Mouse (Mus musculus): ENCODE measurements around the gene Ptpn23. TPM values are rescaled to one million over a fixed set of nuclear protein-coding genes. Genes with fewer than 3 reads are reported as not detected.

Ptpn23 gene
- polyA plus RNA-seq, 1 experiment from 2014 or later: 27.2 TPM

DNA sequence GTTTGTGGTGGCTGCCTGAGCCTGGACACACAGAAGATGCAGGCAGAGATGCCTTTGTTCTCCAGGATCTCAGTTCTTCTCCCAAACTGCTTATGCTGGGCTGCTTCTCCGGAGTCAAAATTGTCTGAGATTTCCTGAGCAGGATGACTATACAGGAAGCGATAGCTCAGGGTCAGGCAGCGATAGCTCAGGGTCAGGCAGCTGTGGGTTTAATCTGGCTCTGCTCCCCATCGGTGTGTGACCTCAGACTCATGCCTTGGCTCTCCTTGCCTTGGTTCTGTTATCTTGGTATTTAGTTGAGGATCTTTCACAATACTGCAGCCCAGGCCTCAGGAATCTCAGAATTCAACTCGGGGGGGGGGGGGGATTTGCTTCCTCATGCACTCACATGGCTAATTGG lies 41.3 kb downstream of the Ptpn23 start:
- no peak for ATAC-seq
- Histone ChIP-seq H3K4me3 (replicated peaks; ENCODE audit: low read length) (no peak overlapping the region), H3K27ac (ENCODE audit: low read length) (no peak overlapping the region), H3K4me1 (replicated peaks; ENCODE audit: control insufficient read depth, insufficient read depth, low read length) (no peaks in the 10 kb centered on the region), H3K4me2 (ENCODE audit: low read length) (no peak overlapping the region), H3K36me3 (ENCODE audit: control insufficient read depth, insufficient read depth) (peaks cover 5% of the 10 kb centered on the region), H3K9me3 (ENCODE audit: control insufficient read depth, low read length) (no peaks in the 10 kb centered on the region), H3K27me3 (replicated peaks; ENCODE audit: control insufficient read depth, insufficient read depth, low read length) (no peaks in the 10 kb centered on the region), H3K9ac (replicated peaks; ENCODE audit: low read depth, low read length) (no peak overlapping the region)
- WGBS: 85% methylated on average over 5 of the region's 5 CpGs

- H3K9ac ChIP-seq (replicated peaks; ENCODE audit: low read depth, low read length): no peak overlapping the region
- H3K27me3 ChIP-seq (replicated peaks; ENCODE audit: control insufficient read depth, insufficient read depth, low read length): no peaks in the 10 kb centered on the region
- peaks cover 5% of the 10 kb centered on the region for H3K36me3 ChIP-seq (ENCODE audit: control insufficient read depth, insufficient read depth)
- H3K4me2 ChIP-seq (ENCODE audit: low read length): no peak overlapping the region
- H3K4me1 ChIP-seq (replicated peaks; ENCODE audit: control insufficient read depth, insufficient read depth, low read length): no peaks in the 10 kb centered on the region
- ATAC-seq: no peak
- H3K4me3 ChIP-seq (replicated peaks; ENCODE audit: low read length): no peak overlapping the region
- no peaks in the 10 kb centered on the region for H3K9me3 ChIP-seq (ENCODE audit: control insufficient read depth, low read length)
- WGBS: 87% methylated on average over 10 of the region's 10 CpGs
- no peak overlapping the region for H3K27ac ChIP-seq (ENCODE audit: low read length)
Measured at GRCm38 (mm10) chr9:110362337-110362736, 45.7 kb downstream of the Ptpn23 start.

- WGBS: 88% methylated on average over 12 of the region's 12 CpGs
- H3K9me3 ChIP-seq (ENCODE audit: control insufficient read depth, low read length): no peaks in the 10 kb centered on the region
- H3K4me3 ChIP-seq (replicated peaks; ENCODE audit: low read length): no peak overlapping the region
- no peak overlapping the region for H3K4me2 ChIP-seq (ENCODE audit: low read length)
- ATAC-seq: no peak
- H3K9ac ChIP-seq (replicated peaks; ENCODE audit: low read depth, low read length): no peak overlapping the region
- no peaks in the 10 kb centered on the region for H3K27me3 ChIP-seq (replicated peaks; ENCODE audit: control insufficient read depth, insufficient read depth, low read length)
- H3K4me1 ChIP-seq (replicated peaks; ENCODE audit: control insufficient read depth, insufficient read depth, low read length): no peaks in the 10 kb centered on the region
- no peak overlapping the region for H3K27ac ChIP-seq (ENCODE audit: low read length)
- H3K36me3 ChIP-seq (ENCODE audit: control insufficient read depth, insufficient read depth): peaks cover 7% of the 10 kb centered on the region
Measured at GRCm38 (mm10) chr9:110361299-110361698, 46.7 kb downstream of the Ptpn23 start.

DNA sequence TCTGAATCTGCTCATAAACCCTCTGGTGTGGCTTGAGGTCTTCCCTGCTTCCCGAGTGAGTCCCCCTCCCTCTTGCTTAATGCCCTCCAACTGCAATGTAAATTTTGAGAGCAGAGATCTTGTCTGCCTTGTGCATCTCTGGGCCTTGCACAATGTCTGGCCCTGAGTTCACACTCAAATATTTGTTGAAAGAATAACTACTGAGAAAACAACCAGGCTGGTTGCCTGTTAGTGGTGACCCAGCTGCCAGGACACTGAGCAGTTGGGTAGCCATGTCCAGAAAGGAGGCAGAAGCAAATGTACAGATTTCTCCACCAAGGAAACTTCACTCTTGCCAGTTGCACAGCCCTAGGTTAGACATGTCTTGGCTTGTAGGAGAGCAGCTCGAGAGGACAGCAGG lies 49.7 kb downstream of the Ptpn23 start:
- no peak for ATAC-seq
- no peak overlapping the region for H3K4me3 ChIP-seq (replicated peaks; ENCODE audit: low read length)
- H3K9ac ChIP-seq (replicated peaks; ENCODE audit: low read depth, low read length): no peak overlapping the region
- H3K9me3 ChIP-seq (ENCODE audit: control insufficient read depth, low read length): no peaks in the 10 kb centered on the region
- 0 out of 2 replicates have a peak, but pooled peaks cover 3% of the 10 kb centered on the region for H3K36me3 ChIP-seq (ENCODE audit: control insufficient read depth, insufficient read depth)
- H3K27ac ChIP-seq (ENCODE audit: low read length): no peak overlapping the region
- H3K4me2 ChIP-seq (ENCODE audit: low read length): no peak overlapping the region
- no peaks in the 10 kb centered on the region for H3K4me1 ChIP-seq (replicated peaks; ENCODE audit: control insufficient read depth, insufficient read depth, low read length)
- 87% methylated on average over 2 of the region's 2 CpGs for WGBS
- H3K27me3 ChIP-seq (replicated peaks; ENCODE audit: control insufficient read depth, insufficient read depth, low read length): no peaks in the 10 kb centered on the region

DNA sequence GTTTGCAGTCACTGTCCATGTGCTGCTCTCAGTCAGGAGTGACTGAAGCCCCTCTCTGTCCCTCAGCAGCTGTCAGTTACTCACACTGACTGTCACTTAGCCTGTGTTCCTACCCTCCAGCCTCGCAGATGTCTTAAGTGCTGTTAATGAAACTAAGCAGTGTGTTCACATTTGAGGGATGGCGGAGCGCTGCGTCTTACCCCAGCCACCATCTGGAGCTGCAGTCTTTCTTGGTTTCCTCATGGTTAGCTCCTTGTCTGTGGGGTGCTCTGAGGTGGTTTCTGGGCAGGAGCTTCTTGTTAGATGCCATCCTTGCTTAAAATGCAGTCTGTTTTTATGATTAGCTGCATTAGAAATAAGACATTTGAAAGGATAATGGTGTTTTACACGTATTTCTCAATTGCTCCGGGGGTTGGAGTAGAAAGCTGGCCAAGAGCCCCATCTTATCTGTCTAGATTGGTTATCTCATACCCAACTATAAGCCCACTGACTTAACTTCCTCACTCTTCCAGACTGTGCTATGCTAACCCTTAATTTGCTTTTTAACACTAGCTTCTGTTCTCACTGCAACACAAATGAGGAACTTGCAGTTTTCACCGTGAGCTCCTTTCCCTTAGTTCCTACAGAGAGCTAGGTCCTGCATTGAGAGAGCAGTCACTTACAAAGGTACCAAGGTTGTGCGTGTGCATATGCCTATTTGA lies 55.9 kb downstream of the Ptpn23 start:
- no peak overlapping the region for H3K27ac ChIP-seq (ENCODE audit: low read length)
- H3K9ac ChIP-seq (replicated peaks; ENCODE audit: low read depth, low read length): no peak overlapping the region
- 84% methylated on average over 8 of the region's 8 CpGs for WGBS
- no peaks in the 10 kb centered on the region for H3K4me1 ChIP-seq (replicated peaks; ENCODE audit: control insufficient read depth, insufficient read depth, low read length)
- no peaks in the 10 kb centered on the region for H3K27me3 ChIP-seq (replicated peaks; ENCODE audit: control insufficient read depth, insufficient read depth, low read length)
- H3K4me3 ChIP-seq (replicated peaks; ENCODE audit: low read length): no peak overlapping the region
- no peak overlapping the region for H3K4me2 ChIP-seq (ENCODE audit: low read length)
- 0 out of 2 replicates have a peak, but pooled peaks cover 3% of the 10 kb centered on the region for H3K36me3 ChIP-seq (ENCODE audit: control insufficient read depth, insufficient read depth)
- H3K9me3 ChIP-seq (ENCODE audit: control insufficient read depth, low read length): no peaks in the 10 kb centered on the region
- ATAC-seq: no peak

- 0 out of 2 replicates have a peak, but pooled peaks cover under 1% of the 10 kb centered on the region for H3K36me3 ChIP-seq (ENCODE audit: control insufficient read depth, insufficient read depth)
- H3K27me3 ChIP-seq (replicated peaks; ENCODE audit: control insufficient read depth, insufficient read depth, low read length): no peaks in the 10 kb centered on the region
- no peaks in the 10 kb centered on the region for H3K9me3 ChIP-seq (ENCODE audit: control insufficient read depth, low read length)
- H3K4me1 ChIP-seq (replicated peaks; ENCODE audit: control insufficient read depth, insufficient read depth, low read length): no peaks in the 10 kb centered on the region
- no peak for ATAC-seq
- no peak overlapping the region for H3K4me3 ChIP-seq (replicated peaks; ENCODE audit: low read length)
- no peak overlapping the region for H3K27ac ChIP-seq (ENCODE audit: low read length)
- no peak overlapping the region for H3K9ac ChIP-seq (replicated peaks; ENCODE audit: low read depth, low read length)
- WGBS: 89% methylated on average over 2 of the region's 2 CpGs
- no peak overlapping the region for H3K4me2 ChIP-seq (ENCODE audit: low read length)
Measured at GRCm38 (mm10) chr9:110351350-110351749, 56.7 kb downstream of the Ptpn23 start.

DNA sequence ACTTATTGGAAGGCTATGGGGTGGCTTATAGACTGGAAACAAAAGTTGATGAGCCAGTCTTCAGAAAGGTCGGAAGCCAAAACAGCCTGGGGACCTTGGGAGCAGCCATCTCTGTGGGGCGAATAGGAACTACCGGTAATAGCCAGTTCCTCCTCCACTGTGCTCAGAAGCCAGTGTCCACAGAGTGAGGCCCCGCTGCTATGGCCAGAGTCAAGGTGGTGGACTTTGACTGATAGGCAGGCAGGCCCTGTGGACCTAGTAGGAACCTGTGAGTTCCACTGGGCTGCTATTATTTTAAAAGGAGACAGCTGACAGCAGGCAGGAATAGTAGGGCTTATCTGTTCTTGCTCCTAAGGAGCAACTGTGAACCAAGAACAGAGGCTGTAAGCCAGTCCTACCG lies 57.4 kb downstream of the Ptpn23 start:
- no peak for ATAC-seq
- no peak overlapping the region for H3K4me2 ChIP-seq (ENCODE audit: low read length)
- WGBS: 91% methylated on average over 5 of the region's 5 CpGs
- H3K9me3 ChIP-seq (ENCODE audit: control insufficient read depth, low read length): no peaks in the 10 kb centered on the region
- H3K36me3 ChIP-seq (ENCODE audit: control insufficient read depth, insufficient read depth): no peaks in the 10 kb centered on the region
- no peaks in the 10 kb centered on the region for H3K4me1 ChIP-seq (replicated peaks; ENCODE audit: control insufficient read depth, insufficient read depth, low read length)
- H3K4me3 ChIP-seq (replicated peaks; ENCODE audit: low read length): no peak overlapping the region
- H3K9ac ChIP-seq (replicated peaks; ENCODE audit: low read depth, low read length): no peak overlapping the region
- no peak overlapping the region for H3K27ac ChIP-seq (ENCODE audit: low read length)
- H3K27me3 ChIP-seq (replicated peaks; ENCODE audit: control insufficient read depth, insufficient read depth, low read length): no peaks in the 10 kb centered on the region

- H3K27me3 ChIP-seq (replicated peaks; ENCODE audit: control insufficient read depth, insufficient read depth, low read length): no peaks in the 10 kb centered on the region
- no peak overlapping the region for H3K4me2 ChIP-seq (ENCODE audit: low read length)
- no peaks in the 10 kb centered on the region for H3K4me1 ChIP-seq (replicated peaks; ENCODE audit: control insufficient read depth, insufficient read depth, low read length)
- 94% methylated on average over 5 of the region's 5 CpGs for WGBS
- no peaks in the 10 kb centered on the region for H3K9me3 ChIP-seq (ENCODE audit: control insufficient read depth, low read length)
- no peak overlapping the region for H3K4me3 ChIP-seq (replicated peaks; ENCODE audit: low read length)
- ATAC-seq: no peak
- no peak overlapping the region for H3K27ac ChIP-seq (ENCODE audit: low read length)
- H3K9ac ChIP-seq (replicated peaks; ENCODE audit: low read depth, low read length): no peak overlapping the region
- H3K36me3 ChIP-seq (ENCODE audit: control insufficient read depth, insufficient read depth): no peaks in the 10 kb centered on the region
Measured at GRCm38 (mm10) chr9:110350188-110350587, 57.8 kb downstream of the Ptpn23 start.

GRCm38 (mm10) chr9:110348899-110349298 lies 59.1 kb downstream of the Ptpn23 start:
- no peak for ATAC-seq
- Histone ChIP-seq H3K9ac (replicated peaks; ENCODE audit: low read depth, low read length) (no peak overlapping the region), H3K4me1 (replicated peaks; ENCODE audit: control insufficient read depth, insufficient read depth, low read length) (no peaks in the 10 kb centered on the region), H3K36me3 (ENCODE audit: control insufficient read depth, insufficient read depth) (no peaks in the 10 kb centered on the region), H3K27me3 (replicated peaks; ENCODE audit: control insufficient read depth, insufficient read depth, low read length) (no peaks in the 10 kb centered on the region), H3K27ac (ENCODE audit: low read length) (no peak overlapping the region), H3K9me3 (ENCODE audit: control insufficient read depth, low read length) (no peaks in the 10 kb centered on the region), H3K4me3 (replicated peaks; ENCODE audit: low read length) (no peak overlapping the region), H3K4me2 (ENCODE audit: low read length) (no peak overlapping the region)
- 75% methylated on average over 4 of the region's 4 CpGs for WGBS
